Mouse (Mus musculus) brown adipose tissue, adult 24 weeks (tissue): ENCODE results near the gene Coq8a. TPM values are rescaled to one million over a fixed set of nuclear protein-coding genes. Genes with fewer than 3 reads are reported as not detected.

Source experiments
- H3K27ac ChIP-seq: fragments of 200-500 bp; replicated peaks from 2 replicates; pipeline ENCODE4 v1.5.1; 2012; ENCODE audit warnings: low read depth, mild to moderate bottlenecking, low read length
- H3K4me1 ChIP-seq: fragments of 200-500 bp; 2 replicates; pipeline ENCODE4 v1.6.1; 2012; ENCODE audit warnings: low read length, mixed read lengths; ENCODE audit not compliant: control insufficient read depth, insufficient read depth, insufficient read length
- H3K4me3 ChIP-seq: fragments of 200-500 bp; 2 replicates; pipeline ENCODE4 v1.5.1; 2012; ENCODE audit warnings: low read depth, mild to moderate bottlenecking, low read length, moderate library complexity; ENCODE audit not compliant: insufficient read depth
- polyA plus RNA-seq: library from polyadenylated mRNA; stranded (reverse); fragments of >200 nt; gene quantifications from 2 replicates; pipeline ENCODE4 v1.2.4, GENCODE M21; 2012; ENCODE audit not compliant: missing spikeins, insufficient read depth, insufficient read length

Gene Coq8a
- polyA plus RNA-seq, 1 experiment: 1,169 TPM

- H3K27ac ChIP-seq: peak overlapping the region; percentile 89
- peak overlapping the region; percentile 54 for H3K4me3 ChIP-seq
- H3K4me1 ChIP-seq: peaks cover 5% of the 10 kb centered on the region; the same call in 1 of the 2 replicates
Measured at GRCm38 (mm10) chr1:180191112-180191511, 8.3 kb downstream of the Coq8a start.

GRCm38 (mm10) chr1:180188951-180189350 is 10.5 kb downstream of the Coq8a start:
- peaks cover 13% of the 10 kb centered on the region; the same call in 1 of the 2 replicates for H3K4me1 ChIP-seq
- no peak overlapping the region for H3K4me3 ChIP-seq
- H3K27ac ChIP-seq: peak overlapping the region; percentile 87; the same call in 1 of the 2 replicates

GRCm38 (mm10) chr1:180186371-180186770 is 13.0 kb downstream of the Coq8a start:
- Histone ChIP-seq H3K27ac (peak overlapping the region; percentile 82), H3K4me1 (peaks cover 16% of the 10 kb centered on the region; the same call in 1 of the 2 replicates), H3K4me3 (no peak overlapping the region)

- Histone ChIP-seq H3K4me3 (no peak overlapping the region), H3K4me1 (peaks cover 19% of the 10 kb centered on the region; the same call in 1 of the 2 replicates), H3K27ac (peak overlapping the region; percentile 82)
Measured at GRCm38 (mm10) chr1:180185877-180186276, 13.5 kb downstream of the Coq8a start.

- H3K27ac ChIP-seq: 0 out of 2 replicates have a peak overlapping the region, but pooled peaks have one; percentile 13
- peaks cover 23% of the 10 kb centered on the region for H3K4me1 ChIP-seq
- H3K4me3 ChIP-seq: no peak overlapping the region
Measured at GRCm38 (mm10) chr1:180184768-180185167, 14.6 kb downstream of the Coq8a start.

- H3K4me3 ChIP-seq: no peak overlapping the region
- H3K27ac ChIP-seq: no peak overlapping the region
- H3K4me1 ChIP-seq: peaks cover 23% of the 10 kb centered on the region
Measured at GRCm38 (mm10) chr1:180183525-180184159, 15.8 kb downstream of the Coq8a start.

GRCm38 (mm10) chr1:180182731-180183130 is 16.7 kb downstream of the Coq8a start:
- Histone ChIP-seq H3K4me1 (peaks cover 21% of the 10 kb centered on the region), H3K27ac (peak overlapping the region; percentile 21; the same call in 1 of the 2 replicates), H3K4me3 (no peak overlapping the region)

GRCm38 (mm10) chr1:180181966-180182319 is 17.5 kb downstream of the Coq8a start:
- H3K4me1 ChIP-seq: peaks cover 23% of the 10 kb centered on the region

GRCm38 (mm10) chr1:180181304-180181965 is 18.0 kb downstream of the Coq8a start:
- Histone ChIP-seq H3K27ac (no peak overlapping the region), H3K4me1 (peaks cover 22% of the 10 kb centered on the region), H3K4me3 (no peak overlapping the region)

More at GRCm38 (mm10) chr1:180181966-180182319, 17.5 kb downstream of the Coq8a start:
- Histone ChIP-seq H3K27ac (no peak overlapping the region), H3K4me3 (no peak overlapping the region)

- Histone ChIP-seq H3K27ac (peak overlapping the region; percentile 31), H3K4me3 (no peak overlapping the region), H3K4me1 (peaks cover 17% of the 10 kb centered on the region)
Measured at GRCm38 (mm10) chr1:180179840-180180239, 19.6 kb downstream of the Coq8a start.

GRCm38 (mm10) chr1:180179100-180179499 is 20.3 kb downstream of the Coq8a start:
- H3K4me3 ChIP-seq: no peak overlapping the region
- H3K27ac ChIP-seq: peak overlapping the region; percentile 55; the same call in 1 of the 2 replicates
- peaks cover 17% of the 10 kb centered on the region for H3K4me1 ChIP-seq

GRCm38 (mm10) chr1:180178340-180178739 is 21.1 kb downstream of the Coq8a start:
- H3K4me3 ChIP-seq: no peak overlapping the region

GRCm38 (mm10) chr1:180176784-180177183 is 22.6 kb downstream of the Coq8a start:
- Histone ChIP-seq H3K4me3 (no peak overlapping the region), H3K4me1 (peaks cover 19% of the 10 kb centered on the region), H3K27ac (0 out of 2 replicates have a peak overlapping the region, but pooled peaks have one; percentile 2)

More at GRCm38 (mm10) chr1:180178340-180178739, 21.1 kb downstream of the Coq8a start:
- H3K4me1 ChIP-seq: peaks cover 19% of the 10 kb centered on the region
- H3K27ac ChIP-seq: peak overlapping the region; percentile 55

- H3K4me1 ChIP-seq: peaks cover 17% of the 10 kb centered on the region
- no peak overlapping the region for H3K27ac ChIP-seq
- H3K4me3 ChIP-seq: no peak overlapping the region
Measured at GRCm38 (mm10) chr1:180175635-180176034, 23.8 kb downstream of the Coq8a start.

GRCm38 (mm10) chr1:180175167-180175566 is 24.2 kb downstream of the Coq8a start:
- no peak overlapping the region for H3K4me3 ChIP-seq
- no peak overlapping the region for H3K27ac ChIP-seq
- peaks cover 14% of the 10 kb centered on the region for H3K4me1 ChIP-seq
